Mouse (Mus musculus): ENCODE measurements around the gene Tfcp2l1. TPM values are rescaled to one million over a fixed set of nuclear protein-coding genes. Genes with fewer than 3 reads are reported as not detected.

The Tfcp2l1 gene
- polyA plus RNA-seq, 1 experiment from 2014 or later, result 0.61 TPM

- H3K36me3 ChIP-seq (replicated peaks), result no peaks in the 10 kb centered on the region
- peaks cover 12% of the 10 kb centered on the region for H3K4me1 ChIP-seq
- H3K4me3 ChIP-seq, result no peak overlapping the region
- peaks cover 13% of the 10 kb centered on the region for H3K27me3 ChIP-seq (replicated peaks)
- H3K9ac ChIP-seq, result no peak overlapping the region
- H3K27ac ChIP-seq, result no peak overlapping the region
- no peaks in the 10 kb centered on the region for H3K9me3 ChIP-seq
- WGBS, result 50% methylated on average over 2 of the region's 2 CpGs
- H3K4me2 ChIP-seq, result no peak overlapping the region
- ATAC-seq (replicated peaks), result no peak
These were observed 1.8 kb upstream of the Tfcp2l1 start for GRCm38 (mm10) chr1:118625921-118626320.

DNA sequence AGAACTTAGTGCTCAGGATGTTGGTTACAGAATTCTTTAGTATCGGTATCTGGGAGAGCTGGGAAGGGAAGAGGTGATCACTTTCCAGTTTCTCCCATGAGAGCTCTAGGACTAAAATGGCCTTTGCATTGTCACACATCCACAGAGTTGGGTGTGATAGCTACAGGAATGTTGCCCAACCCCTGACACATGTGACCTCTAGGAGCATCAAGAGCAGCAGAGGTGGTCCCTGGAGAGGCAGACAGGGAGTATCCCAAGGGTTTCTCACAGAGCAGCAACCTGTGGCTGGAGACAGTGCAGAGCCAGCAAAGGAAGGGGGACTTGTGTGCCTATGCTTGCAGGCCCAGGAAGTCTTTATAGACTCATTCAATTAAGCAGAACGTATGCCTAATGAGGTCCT, 1.3 kb upstream of the Tfcp2l1 start:
- H3K9ac ChIP-seq, result no peak overlapping the region
- H3K4me2 ChIP-seq, result no peak overlapping the region
- H3K9me3 ChIP-seq, result no peaks in the 10 kb centered on the region
- peaks cover 12% of the 10 kb centered on the region for H3K4me1 ChIP-seq
- peaks cover 13% of the 10 kb centered on the region for H3K27me3 ChIP-seq (replicated peaks)
- no peaks in the 10 kb centered on the region for H3K36me3 ChIP-seq (replicated peaks)
- H3K27ac ChIP-seq, result no peak overlapping the region
- ATAC-seq (replicated peaks), result no peak
- WGBS, result 79% methylated on average over 2 of the region's 2 CpGs
- H3K4me3 ChIP-seq, result no peak overlapping the region

GRCm38 (mm10) chr1:118633415-118633980, 5.8 kb downstream of the Tfcp2l1 start:
- Histone ChIP-seq H3K4me1 (peaks cover under 1% of the 10 kb centered on the region), H3K4me2 (no peak overlapping the region), H3K9me3 (no peaks in the 10 kb centered on the region), H3K4me3 (no peak overlapping the region), H3K27ac (no peak overlapping the region), H3K27me3 (replicated peaks) (peaks cover 3% of the 10 kb centered on the region), H3K9ac (no peak overlapping the region), H3K36me3 (replicated peaks) (no peaks in the 10 kb centered on the region)
- ATAC-seq (replicated peaks), result no peak
- 82% methylated on average over 4 of the region's 4 CpGs for WGBS

DNA sequence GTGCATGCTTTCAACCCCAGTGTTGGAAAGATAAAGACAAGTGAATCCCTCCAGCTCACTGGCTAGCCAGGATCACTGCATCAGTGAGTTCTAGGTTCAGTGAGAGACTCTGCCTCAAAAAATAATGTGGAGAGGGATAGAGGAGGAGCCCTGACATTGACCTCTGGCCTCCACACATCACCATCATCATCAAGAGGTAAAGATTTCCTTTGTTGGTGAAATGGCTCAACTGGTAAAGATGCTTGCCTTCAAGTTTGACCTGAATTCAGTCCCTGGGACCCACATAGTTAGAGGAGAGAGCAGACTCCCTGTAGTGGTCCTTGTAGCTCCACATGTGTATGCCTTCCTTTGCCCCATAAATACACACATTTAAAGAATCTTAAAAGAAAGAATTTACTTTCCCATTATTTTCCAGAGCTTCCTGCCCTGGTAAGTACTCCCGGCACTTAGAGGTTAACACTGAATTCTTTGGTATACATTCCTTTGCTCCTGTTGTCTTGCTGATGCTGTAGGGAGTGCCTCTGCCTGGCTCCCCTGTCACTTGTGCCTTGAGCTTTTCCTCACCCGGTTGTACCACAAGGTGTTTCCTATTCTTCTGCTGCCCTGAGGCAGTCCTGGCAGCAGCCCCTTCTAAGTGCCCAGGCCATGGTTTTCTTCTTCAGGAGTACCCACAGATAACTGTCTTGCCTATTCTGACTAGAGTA, 14.7 kb downstream of the Tfcp2l1 start:
- Histone ChIP-seq H3K4me2 (no peak overlapping the region), H3K4me1 (no peaks in the 10 kb centered on the region), H3K27me3 (replicated peaks) (no peaks in the 10 kb centered on the region), H3K4me3 (no peak overlapping the region), H3K9me3 (no peaks in the 10 kb centered on the region), H3K9ac (no peak overlapping the region), H3K36me3 (replicated peaks) (no peaks in the 10 kb centered on the region), H3K27ac (no peak overlapping the region)
- ATAC-seq (replicated peaks), result no peak
- WGBS, result 71% methylated on average over 2 of the region's 2 CpGs

GRCm38 (mm10) chr1:118643138-118643979, 15.6 kb downstream of the Tfcp2l1 start:
- 57% methylated on average over 9 of the region's 9 CpGs for WGBS
- Histone ChIP-seq H3K4me2 (no peak overlapping the region), H3K36me3 (replicated peaks) (no peaks in the 10 kb centered on the region), H3K4me1 (no peaks in the 10 kb centered on the region), H3K9me3 (no peaks in the 10 kb centered on the region), H3K27ac (no peak overlapping the region), H3K4me3 (no peak overlapping the region), H3K27me3 (replicated peaks) (no peaks in the 10 kb centered on the region), H3K9ac (no peak overlapping the region)
- no peak for ATAC-seq (replicated peaks)

- Histone ChIP-seq H3K27ac (no peak overlapping the region), H3K36me3 (replicated peaks) (no peaks in the 10 kb centered on the region), H3K4me2 (no peak overlapping the region), H3K4me3 (no peak overlapping the region), H3K4me1 (no peaks in the 10 kb centered on the region), H3K9ac (no peak overlapping the region), H3K9me3 (no peaks in the 10 kb centered on the region), H3K27me3 (replicated peaks) (no peaks in the 10 kb centered on the region)
- whole genome bisulfite sequencing, result 63% methylated on average over 4 of the region's 4 CpGs
- no peak for ATAC-seq (replicated peaks)
These were observed 18.0 kb downstream of the Tfcp2l1 start for GRCm38 (mm10) chr1:118645701-118646100.

DNA sequence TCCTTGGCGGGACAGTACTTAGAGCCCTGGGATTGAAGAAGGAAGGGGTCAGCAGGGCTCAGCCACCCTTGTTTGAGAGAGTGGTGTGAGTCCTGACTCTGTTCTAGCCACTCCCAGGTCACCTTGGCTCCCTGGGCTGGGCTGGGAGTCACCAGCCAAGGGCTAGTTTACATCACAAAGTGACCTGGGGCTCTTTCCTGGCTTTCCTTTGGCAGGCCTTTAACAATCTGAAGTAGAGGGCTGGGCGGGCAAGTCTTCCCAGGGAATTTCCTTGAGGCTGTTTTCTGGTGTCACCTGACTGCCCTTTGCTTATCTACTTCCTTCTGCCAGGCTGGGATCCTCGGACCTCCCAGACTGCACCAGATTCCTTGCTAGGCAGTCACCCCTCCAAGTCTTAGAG, 20.3 kb downstream of the Tfcp2l1 start:
- Histone ChIP-seq H3K4me1 (no peaks in the 10 kb centered on the region), H3K27me3 (replicated peaks) (no peaks in the 10 kb centered on the region), H3K36me3 (replicated peaks) (no peaks in the 10 kb centered on the region), H3K4me2 (no peak overlapping the region), H3K9ac (no peak overlapping the region), H3K9me3 (no peaks in the 10 kb centered on the region), H3K4me3 (no peak overlapping the region), H3K27ac (no peak overlapping the region)
- 41% methylated on average over 3 of the region's 3 CpGs for WGBS
- ATAC-seq (replicated peaks), result no peak

DNA sequence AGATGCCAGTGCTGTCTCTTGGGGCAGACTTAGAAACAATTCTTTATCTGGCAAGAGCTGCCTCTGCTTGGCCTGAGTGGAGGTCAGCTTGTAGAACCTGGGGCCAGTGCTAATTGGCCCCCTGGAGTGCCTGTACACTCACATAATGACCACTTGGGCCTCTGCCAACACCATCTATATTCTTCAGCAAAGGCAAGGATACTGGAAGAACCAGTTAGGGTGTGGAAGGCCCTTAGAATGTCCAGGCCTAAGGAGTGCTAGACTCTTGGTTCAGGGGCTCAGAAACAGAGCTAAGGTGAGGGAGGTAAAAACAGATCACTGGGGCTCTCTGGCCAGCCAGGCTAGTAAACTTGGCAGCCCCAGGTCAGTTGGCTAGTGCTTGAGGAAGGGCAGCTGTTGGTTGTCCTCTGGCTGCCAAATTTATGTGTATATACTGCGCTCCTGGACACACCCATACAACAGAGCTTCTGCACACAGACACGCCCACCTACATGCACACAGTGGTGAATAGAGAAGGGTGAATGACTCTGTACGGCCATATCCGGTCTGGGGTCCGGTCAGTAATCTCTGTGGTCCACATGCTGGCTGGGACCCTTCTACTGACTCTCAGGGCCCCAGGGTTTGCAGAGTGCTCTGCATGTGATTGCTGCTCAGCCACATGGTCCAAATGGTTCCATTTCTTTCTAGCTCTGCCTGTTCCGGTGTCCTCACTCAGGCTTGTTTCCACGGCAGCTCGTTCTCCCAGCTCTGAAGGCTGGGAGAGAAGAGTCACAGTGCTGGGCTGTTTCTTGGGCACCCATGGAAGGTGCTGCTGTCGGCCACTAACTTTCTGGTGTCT, 22.4 kb downstream of the Tfcp2l1 start:
- no peaks in the 10 kb centered on the region for H3K9me3 ChIP-seq

GRCm38 (mm10) chr1:118650771-118651080, 23.0 kb downstream of the Tfcp2l1 start:
- 42% methylated on average over 3 of the region's 3 CpGs for WGBS
- Histone ChIP-seq H3K27ac (no peak overlapping the region), H3K27me3 (replicated peaks) (no peaks in the 10 kb centered on the region), H3K4me1 (no peaks in the 10 kb centered on the region), H3K36me3 (replicated peaks) (no peaks in the 10 kb centered on the region), H3K4me3 (no peak overlapping the region), H3K9ac (no peak overlapping the region), H3K9me3 (no peaks in the 10 kb centered on the region), H3K4me2 (no peak overlapping the region)
- ATAC-seq (replicated peaks), result no peak

More for the DNA sequence above, 22.4 kb downstream of the Tfcp2l1 start:
- Histone ChIP-seq H3K4me1 (no peaks in the 10 kb centered on the region), H3K4me3 (no peak overlapping the region), H3K9ac (no peak overlapping the region), H3K27ac (no peak overlapping the region), H3K27me3 (replicated peaks) (no peaks in the 10 kb centered on the region), H3K36me3 (replicated peaks) (no peaks in the 10 kb centered on the region), H3K4me2 (no peak overlapping the region)
- ATAC-seq (replicated peaks), result no peak
- 68% methylated on average over 9 of the region's 9 CpGs for WGBS

DNA sequence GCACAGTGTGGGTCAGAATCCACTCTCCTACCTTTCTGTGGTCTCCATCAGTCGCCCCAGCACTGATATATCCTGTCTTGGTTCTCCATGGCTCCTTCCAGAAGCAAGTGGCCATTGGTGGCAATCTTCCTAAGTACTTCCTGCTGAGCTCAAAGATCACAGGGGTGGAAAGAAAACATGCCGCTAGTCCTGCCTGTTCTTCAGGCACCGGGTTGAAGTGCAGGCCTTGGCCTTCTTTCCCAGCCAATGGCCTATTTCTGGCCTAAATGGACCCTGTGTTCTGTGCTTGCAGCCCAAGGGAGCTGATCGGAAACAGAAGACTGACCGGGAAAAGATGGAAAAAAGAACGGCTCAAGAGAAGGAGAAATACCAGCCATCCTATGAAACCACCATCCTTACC, 31.0 kb downstream of the Tfcp2l1 start:
- no peaks in the 10 kb centered on the region for H3K4me1 ChIP-seq
- H3K27me3 ChIP-seq (replicated peaks), result no peaks in the 10 kb centered on the region
- no peak overlapping the region for H3K4me3 ChIP-seq
- 82% methylated on average over 6 of the region's 6 CpGs for WGBS
- no peak overlapping the region for H3K4me2 ChIP-seq
- no peak overlapping the region for H3K9ac ChIP-seq
- H3K36me3 ChIP-seq (replicated peaks), result no peaks in the 10 kb centered on the region
- no peak for ATAC-seq (replicated peaks)
- no peak overlapping the region for H3K27ac ChIP-seq
- H3K9me3 ChIP-seq, result no peaks in the 10 kb centered on the region

DNA sequence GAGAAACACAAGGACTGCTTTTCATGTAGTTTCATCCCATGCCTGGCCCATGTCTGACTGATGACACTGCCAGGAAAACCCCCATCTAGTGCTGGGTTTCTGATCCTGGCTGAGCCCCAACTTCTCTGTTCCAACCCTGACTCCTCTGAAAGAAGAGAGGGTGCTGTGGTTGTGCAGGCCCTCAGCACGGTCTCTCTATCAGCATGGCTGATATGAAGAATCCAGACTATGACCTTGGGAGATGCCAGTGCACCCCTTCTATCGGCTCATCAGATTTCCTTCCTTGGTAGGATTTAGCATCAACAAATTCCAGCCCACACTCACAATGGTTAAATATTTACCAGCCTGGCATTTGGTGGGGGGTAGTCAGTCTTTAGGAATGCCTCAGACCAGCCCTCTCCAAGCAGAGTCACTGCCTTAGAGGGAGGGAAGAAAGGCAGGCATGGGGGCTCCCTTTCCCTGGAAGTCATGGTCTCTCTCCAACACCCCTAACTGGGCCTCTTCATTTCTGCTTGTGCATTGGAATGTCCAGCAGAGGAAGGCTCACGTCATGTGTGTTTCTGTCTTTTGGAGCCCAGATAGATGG, 33.2 kb downstream of the Tfcp2l1 start:
- WGBS, result 80% methylated on average over 3 of the region's 3 CpGs
- H3K4me1 ChIP-seq, result no peaks in the 10 kb centered on the region
- no peaks in the 10 kb centered on the region for H3K36me3 ChIP-seq (replicated peaks)
- H3K9ac ChIP-seq, result no peak overlapping the region
- no peak overlapping the region for H3K4me3 ChIP-seq
- H3K9me3 ChIP-seq, result no peaks in the 10 kb centered on the region
- no peak for ATAC-seq (replicated peaks)
- no peak overlapping the region for H3K27ac ChIP-seq
- H3K27me3 ChIP-seq (replicated peaks), result no peaks in the 10 kb centered on the region
- H3K4me2 ChIP-seq, result no peak overlapping the region

- WGBS, result 73% methylated on average over 1 of the region's 1 CpGs
These were observed 35.3 kb downstream of the Tfcp2l1 start for GRCm38 (mm10) chr1:118663062-118663461.

More at GRCm38 (mm10) chr1:118663062-118663461, 35.3 kb downstream of the Tfcp2l1 start:
- no peak overlapping the region for H3K4me3 ChIP-seq
- H3K27ac ChIP-seq, result no peak overlapping the region
- ATAC-seq (replicated peaks), result no peak
- no peak overlapping the region for H3K4me2 ChIP-seq
- H3K4me1 ChIP-seq, result no peaks in the 10 kb centered on the region
- no peaks in the 10 kb centered on the region for H3K9me3 ChIP-seq
- H3K27me3 ChIP-seq (replicated peaks), result no peaks in the 10 kb centered on the region
- no peaks in the 10 kb centered on the region for H3K36me3 ChIP-seq (replicated peaks)
- H3K9ac ChIP-seq, result no peak overlapping the region

Measured in midbrain, embryonic 15.5 days (tissue).